Mouse (Mus musculus): Measurements from ENCODE around the gene Tpcn2. TPM values are rescaled to one million over a fixed set of nuclear protein-coding genes. Genes with fewer than 3 reads are reported as not detected.

Tpcn2 gene
- 8.2 and 8.6 TPM in 2 replicates for polyA plus RNA-seq (2012; rRNA removed)

DNA sequence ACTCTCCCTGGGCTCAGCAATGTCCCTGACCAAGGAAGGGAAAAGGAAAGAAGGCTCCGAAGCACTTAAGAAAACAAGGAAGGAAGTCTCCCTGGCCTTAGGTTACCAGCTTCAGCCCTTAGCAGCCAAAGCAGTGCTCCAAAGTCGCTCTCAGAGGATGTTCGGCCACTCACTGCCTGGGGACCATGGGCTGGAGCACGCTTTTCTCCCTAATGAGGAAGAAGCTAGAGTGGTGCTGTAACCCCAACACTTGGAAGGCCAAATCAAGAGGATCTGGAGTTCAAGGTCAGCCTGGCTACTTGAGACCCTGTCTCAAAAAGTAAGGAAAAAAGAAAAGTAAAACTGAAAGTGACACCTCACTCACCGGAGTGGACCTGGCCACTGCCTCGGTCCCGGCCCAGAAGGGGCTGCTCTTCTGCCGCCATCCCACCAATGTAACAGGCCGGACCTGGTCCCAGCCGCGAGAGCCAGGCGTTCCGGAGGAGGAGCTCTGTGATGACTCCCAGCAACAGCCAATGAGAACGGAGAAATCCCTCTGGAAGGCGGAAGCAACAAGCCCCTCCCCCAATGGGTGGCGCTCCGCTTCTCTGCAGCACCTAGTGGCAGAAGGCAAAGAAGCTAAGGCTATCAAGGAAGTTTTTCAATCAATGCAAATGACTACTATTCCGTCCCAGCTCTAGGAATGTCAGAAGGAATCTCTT is at the start of gene Tpcn2:
Gene Tpcn2 (minus strand): TSS at position 525 of the 701 bp plus-strand sequence.

DNA sequence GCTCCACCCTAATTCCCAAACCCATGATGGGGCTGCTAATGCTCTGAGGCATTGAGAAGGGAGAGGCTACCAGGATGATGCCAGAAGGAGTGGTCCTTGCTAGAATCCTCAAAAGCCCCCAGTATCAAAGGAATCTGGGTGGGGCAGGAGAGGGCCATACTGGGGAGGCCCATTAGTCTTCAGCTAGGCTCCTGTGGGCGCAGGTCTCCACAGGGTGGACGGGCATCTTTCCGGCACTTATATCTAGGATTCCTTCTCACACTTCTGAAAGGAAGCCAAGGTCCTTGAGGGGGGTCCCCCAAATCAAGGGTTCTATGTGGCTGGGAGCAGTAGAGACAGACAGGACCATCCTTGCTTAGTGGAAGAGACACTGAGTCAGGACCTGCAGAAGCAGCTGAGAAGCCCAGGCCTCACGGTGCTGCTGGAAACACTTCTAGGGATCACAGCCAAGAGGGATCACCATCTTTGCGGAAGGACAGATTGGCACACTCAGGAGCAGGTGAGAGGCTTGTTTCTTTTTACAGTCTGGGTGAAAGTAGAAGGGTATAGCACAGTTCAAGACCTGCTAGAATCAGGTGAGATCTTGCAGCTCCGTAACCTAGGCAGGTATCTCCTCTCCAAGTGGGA is 31.1 kb upstream of the Tpcn2 start, which contains the start of gene Mrgprd:
Gene Mrgprd (plus strand): TSS at position 51 of the 627 bp plus-strand sequence.

DNA sequence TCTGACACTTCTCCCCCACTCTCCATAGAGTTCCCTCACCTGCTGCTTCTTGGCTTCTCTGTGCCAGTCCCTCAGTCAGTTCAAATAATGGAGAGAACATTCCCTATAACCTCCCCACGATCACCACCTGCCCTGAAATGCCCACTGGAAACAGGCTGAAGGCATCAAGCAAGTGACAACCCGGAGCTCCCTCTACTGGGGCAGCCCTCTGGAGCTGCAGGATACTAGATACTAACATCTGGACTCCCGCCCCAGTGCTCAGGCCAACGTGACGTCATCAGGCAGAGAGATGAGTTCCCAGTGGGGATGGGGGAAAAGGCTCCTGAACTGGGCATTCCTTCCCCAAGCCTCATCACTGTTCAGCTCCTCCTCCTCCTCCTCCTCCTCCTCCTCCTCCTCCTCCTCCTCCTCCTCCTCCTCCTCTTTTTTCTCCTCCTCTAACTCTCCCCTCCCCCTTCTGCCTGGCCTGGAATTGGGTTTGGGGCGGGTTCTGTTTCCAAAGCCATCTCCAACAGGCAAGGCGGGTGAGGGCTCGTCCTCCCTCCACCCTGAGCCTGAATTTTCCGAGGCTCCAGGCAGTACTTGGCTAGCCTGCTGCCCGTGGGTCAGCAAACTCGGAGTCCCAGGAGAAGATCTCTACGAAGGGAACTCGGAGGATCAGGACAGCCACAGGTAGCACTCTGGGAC is 16.7 kb upstream of the Tpcn2 start, which contains the start of gene Mrgprf:
Gene Mrgprf (plus strand): TSS at position 508 of the 687 bp plus-strand sequence.

DNA sequence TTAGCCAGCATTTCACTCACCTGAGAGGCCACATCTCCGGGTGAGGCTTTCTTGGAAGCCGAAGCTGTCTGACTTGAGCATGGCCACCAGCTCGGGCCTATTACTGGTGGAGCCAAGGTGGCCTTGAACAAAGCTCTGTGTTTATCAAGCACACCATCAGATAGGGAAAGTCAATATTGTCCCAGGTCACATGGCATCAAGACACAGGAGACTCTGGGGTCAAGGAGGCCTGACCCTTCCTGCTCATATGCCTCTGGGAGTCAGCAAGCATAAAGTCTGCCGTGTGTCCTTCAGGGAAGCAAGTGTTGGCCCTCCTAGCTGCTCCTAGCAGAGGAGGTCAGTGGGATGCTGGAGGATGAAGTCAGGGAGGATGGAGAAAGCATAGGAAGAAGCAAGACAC is 75.8 kb downstream of the Tpcn2 start, which contains the start of gene 1810010D01Rik:
Gene 1810010D01Rik (minus strand): TSS at position 114 of the 400 bp plus-strand sequence.

Other genes starting within 250 kb of the Tpcn2 start
- gene 1810010D01Rik, start 75.9 kb downstream of the Tpcn2 start, polyA plus RNA-seq (2012; rRNA removed) = 1,064 and 1,747 TPM in 2 replicates
- gene Mrgprf, start 16.8 kb upstream of the Tpcn2 start, polyA plus RNA-seq (2012; rRNA removed) = 50.9 and 61.2 TPM in 2 replicates
- not detected in 2 replicates for gene Mrgprd, start 30.8 kb upstream of the Tpcn2 start, polyA plus RNA-seq (2012; rRNA removed)

All from stomach, adult 2 months (tissue).